Mouse (Mus musculus) cerebellum, adult 18-20 months (tissue): ENCODE measurements at regions not wholly inside any gene's neighbourhood (a gene's known extent, or its start where the extent isn't known, plus 50 kb on each side); places are given as distances from the start of the nearest gene placed in this dataset.

ENCODE experiments used
- DNase-seq, 2 experiments: peaks; one replicate each; pipeline ENCODE4 v3.0.0; 2021

GRCm38 (mm10) chr7:83031101-83031500, 164.0 kb downstream of the Mex3b start:
- DNase-seq = no peak

GRCm38 (mm10) chr7:83032025-83032424, 164.9 kb downstream of the Mex3b start:
- DNase-seq = peak in 1 of 2 experiments; percentile 4

- peak in 1 of 2 experiments; percentile 4 for DNase-seq
Measured at GRCm38 (mm10) chr7:83032924-83033323, 165.8 kb downstream of the Mex3b start.

DNA sequence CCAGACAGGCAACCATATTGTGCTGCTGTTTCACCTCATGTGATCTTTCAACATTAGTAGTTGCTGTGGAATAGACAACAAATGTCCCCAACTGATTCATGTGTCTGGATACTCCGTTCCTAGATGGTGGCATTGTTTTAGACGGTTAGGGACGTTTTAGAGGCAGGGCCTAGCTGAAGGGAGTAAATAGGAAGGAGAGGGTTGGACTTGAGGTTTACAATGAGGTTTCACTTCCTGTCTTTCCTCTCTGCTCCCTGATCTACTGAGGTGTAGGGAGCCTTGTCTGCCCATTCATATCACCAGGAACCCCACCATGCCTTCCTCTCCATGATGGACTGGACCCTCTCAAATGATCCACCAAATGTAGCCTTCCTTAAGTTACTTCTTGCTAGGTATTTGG, 168.1 kb downstream of the Mex3b start:
- DNase-seq = no peak

- DNase-seq = no peak
Measured at GRCm38 (mm10) chr7:83036397-83036796, 169.3 kb downstream of the Mex3b start.

GRCm38 (mm10) chr7:83037100-83037499, 170.0 kb downstream of the Mex3b start:
- no peak for DNase-seq

- no peak for DNase-seq
Measured at GRCm38 (mm10) chr7:83037714-83038113, 170.6 kb downstream of the Mex3b start.

GRCm38 (mm10) chr7:83043746-83044145, 176.6 kb downstream of the Mex3b start:
- no peak for DNase-seq

GRCm38 (mm10) chr7:83045266-83045665, 178.1 kb downstream of the Mex3b start:
- no peak for DNase-seq

GRCm38 (mm10) chr7:83050011-83050410, 182.9 kb downstream of the Mex3b start:
- DNase-seq = no peak

GRCm38 (mm10) chr7:83050833-83051497, 183.8 kb downstream of the Mex3b start:
- no peak for DNase-seq

DNA sequence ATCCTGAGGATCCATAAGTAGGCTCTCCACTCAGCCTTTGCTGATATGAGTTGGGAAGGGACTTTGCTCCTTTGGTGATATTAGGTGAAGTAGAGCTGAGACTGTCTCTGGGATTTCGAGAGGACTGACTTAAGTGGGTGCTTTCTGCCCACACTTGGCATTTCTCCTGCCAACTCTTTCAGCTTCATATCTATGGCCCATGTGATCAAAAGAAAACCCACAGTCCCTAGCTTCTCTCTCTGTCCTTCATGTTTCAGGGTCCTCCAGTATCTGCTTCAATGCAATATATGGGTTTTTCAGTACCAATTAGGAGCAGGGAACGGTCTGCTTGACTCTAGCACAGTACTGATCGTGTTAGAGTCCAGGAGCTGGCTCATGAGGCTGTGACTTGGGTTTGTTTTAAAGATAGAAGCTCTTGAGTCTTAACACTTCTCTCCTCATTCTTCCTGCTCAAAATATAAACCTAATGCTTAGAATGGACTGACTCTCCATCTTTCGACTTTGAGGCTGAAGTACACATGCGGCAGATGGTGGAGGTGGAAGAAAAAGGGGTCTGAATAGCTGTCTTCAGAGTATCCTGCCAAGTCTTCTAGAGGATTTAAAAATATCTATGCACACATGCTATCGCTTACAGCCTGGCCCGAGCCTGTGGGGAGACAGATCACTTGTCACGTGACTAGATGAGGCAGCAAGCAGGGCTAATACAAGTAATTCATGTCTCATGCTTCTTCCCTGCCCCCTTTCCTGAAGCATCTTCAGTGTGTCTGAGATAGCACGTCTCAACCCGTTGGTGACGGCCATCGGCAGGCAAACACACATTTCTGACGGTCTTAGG, 189.2 kb downstream of the Mex3b start:
- DNase-seq = no peak

GRCm38 (mm10) chr7:83060318-83060717, 193.2 kb downstream of the Mex3b start:
- DNase-seq = no peak

DNA sequence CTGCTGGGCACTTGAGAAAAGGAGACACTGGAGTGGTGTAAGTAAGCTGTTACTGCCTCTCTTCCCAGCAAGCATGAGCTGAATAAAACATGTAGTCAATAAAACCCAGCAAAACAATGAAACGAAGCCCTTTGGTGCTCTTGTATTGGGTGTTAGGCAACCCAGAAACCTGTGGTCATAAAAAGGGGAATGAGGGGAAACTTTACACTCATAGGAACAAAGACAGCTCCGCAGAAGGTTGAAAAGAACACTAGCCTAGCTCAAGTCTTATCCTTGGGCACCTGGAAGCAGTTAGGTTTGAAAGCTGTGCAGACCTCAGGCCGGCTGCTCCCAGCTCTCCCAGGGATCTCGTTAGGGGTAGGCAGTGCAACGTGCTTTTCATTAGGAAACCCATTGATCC, 193.6 kb downstream of the Mex3b start:
- no peak for DNase-seq

DNA sequence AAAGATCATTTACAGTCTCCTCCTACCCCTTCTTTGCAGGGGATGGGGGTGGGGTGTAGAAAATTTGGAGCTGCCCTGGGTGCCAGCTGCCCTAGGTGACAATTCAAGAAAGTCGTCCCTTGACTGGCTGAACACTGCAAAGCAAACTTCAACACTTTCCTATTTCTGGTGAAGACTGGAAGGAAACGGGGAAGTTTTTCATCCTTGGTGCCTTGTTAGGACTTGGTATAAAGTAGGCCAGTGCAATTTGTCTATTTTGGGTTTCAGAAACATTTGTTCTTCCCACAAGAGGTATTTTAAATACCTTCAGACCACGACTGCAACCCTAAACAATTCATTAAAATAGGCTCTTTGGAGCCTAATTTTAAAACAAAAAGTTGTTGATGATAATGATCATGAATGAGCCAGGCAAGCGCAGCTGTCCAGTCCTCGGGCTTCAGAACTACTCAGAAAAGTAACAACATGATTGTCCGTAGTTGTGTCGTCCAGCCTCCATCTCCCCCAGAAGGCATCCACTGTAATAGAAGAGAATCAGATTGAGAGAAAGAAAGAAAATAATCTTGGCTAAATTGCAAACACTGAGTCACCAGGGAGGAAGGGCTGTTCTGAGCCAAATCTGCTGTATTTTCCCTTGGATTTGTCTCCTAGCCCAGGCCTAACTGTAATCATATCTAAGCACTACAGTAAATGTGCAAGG, 194.2 kb downstream of the Mex3b start:
- no peak for DNase-seq

- DNase-seq = no peak
Measured at GRCm38 (mm10) chr7:83061894-83062477, 194.9 kb downstream of the Mex3b start.

GRCm38 (mm10) chr7:83063559-83063958, 196.4 kb downstream of the Mex3b start:
- no peak for DNase-seq

GRCm38 (mm10) chr7:83065341-83065740, 198.2 kb downstream of the Mex3b start:
- no peak for DNase-seq

DNA sequence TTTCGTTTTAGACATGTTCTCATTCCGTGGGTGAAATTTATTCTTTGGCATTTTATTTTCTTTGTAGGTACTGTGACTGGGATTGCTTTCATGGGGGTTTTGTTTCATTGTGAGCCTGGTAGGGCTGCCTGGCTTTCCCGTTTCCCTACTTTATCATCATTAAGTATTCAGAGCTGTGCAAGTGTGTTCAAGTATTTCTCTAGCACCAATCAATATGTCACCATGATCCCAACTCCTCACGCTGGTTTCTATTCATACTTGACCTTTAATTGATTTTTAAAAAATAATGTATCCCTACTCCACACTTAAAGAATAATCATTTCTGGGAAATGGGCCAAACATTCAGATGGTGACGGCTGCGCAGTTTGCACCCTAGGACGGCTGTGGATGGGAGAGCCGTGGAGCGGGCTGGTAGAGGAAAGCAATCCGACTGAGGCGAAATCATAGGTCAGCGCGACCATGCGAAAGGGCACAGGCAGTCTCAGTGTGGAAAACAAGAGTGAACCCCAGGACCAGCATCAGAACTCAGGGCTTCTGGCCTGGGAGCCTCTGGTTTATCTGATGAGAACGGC, 207.4 kb downstream of the Mex3b start:
- DNase-seq = no peak

DNA sequence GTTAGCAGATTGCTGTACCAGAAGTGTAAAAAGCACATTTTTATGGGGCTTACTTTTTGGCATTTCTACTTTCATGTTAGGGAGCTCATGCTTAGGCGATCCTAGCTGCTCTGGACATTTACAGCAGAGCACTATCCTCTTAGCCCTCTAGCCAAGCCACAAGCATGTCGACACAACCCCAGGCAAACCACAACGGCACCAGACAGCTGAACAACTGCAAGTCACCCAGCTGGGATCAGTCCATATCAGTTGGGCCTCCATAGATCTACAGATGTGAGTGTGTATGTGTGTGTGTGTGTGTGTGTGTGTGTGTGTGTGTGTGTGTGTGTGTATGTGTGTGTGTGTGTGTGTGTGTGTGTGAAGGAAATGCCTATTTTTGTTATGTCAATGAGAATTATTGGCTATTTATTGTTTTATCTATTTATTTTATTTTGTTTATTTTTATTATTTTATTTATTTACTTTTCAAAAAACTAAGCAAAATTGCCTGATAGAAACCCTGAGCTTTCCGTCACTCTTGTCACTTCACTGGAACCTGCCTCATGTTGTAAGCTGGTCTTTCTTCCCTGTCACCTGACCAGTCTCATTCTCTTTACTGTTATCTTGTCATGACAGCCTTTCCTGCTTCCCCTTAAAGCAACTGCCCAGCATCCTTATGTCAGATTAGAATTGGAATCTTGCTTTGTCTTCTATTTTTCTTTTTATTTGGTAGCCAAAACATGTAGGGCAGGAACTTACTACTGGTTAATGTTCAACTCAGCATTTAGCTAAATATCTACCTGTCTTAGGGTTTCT, 208.2 kb downstream of the Mex3b start:
- DNase-seq = no peak

GRCm38 (mm10) chr7:83077035-83077918, 210.1 kb downstream of the Mex3b start:
- no peak for DNase-seq
